Mouse (Mus musculus) Patski (cell line): ENCODE data around the gene Gm21094. TPM values are rescaled to one million over a fixed set of nuclear protein-coding genes. Genes with fewer than 3 reads are reported as not detected.
"Not testable (repeated sequence)": the region's sequence is repeated elsewhere in the genome, so short reads cannot be mapped to it uniquely, and the experiment has no call there.

ENCODE experiments used
- ATAC-seq: fragments of 100-300 bp; one replicate; pipeline ENCODE4 v1.8.0; 2021
- CTCF ChIA-PET: fragments of 350-600 bp; sonication (Branson Sonifier 250); formaldehyde crosslinking; loops from one replicate; lab custom pipeline; 2022; ENCODE audit warnings: inconsistent platforms; lab: Charles Lee
- POLR2A ChIA-PET: fragments of 350-600 bp; sonication (Branson Sonifier 250); formaldehyde crosslinking; loops from one replicate; lab custom pipeline; 2022; ENCODE audit warnings: antibody characterized with exemption, inconsistent platforms; lab: Charles Lee
- DNase-seq: peaks from one replicate; pipeline ENCODE4 v3.0.0-alpha.2; 2011; ENCODE audit warnings: low read depth, low spot score
- H3K27me3 ChIP-seq: fragments of 371-371 bp; one replicate; pipeline ENCODE4 v1.5.1; 2021
- in situ Hi-C: fragments of 300-500 bp; cut with MboI; formaldehyde crosslinking; loops from 3 replicates; pipeline ENCODE4 v1.11.1; 2018; ENCODE audit warnings: low pct_unique_long_range_greater_than_20kb, mixed read lengths
- polyA plus RNA-seq: library from polyadenylated mRNA; unstranded; gene quantifications from one replicate; pipeline ENCODE4 v1.2.3, GENCODE M21; 2021

Gene Gm21094
- not detected for polyA plus RNA-seq

- ATAC-seq, POLR2A ChIA-PET, in situ Hi-C loops, H3K27me3 ChIP-seq, DNase-seq, CTCF ChIA-PET: not testable (repeated sequence)
Observed at GRCm38 (mm10) chrY:32620343-32620742, at the start of gene Gm21094. Gene Gm21094 (minus strand): TSS chrY:32620443.
